Mouse (Mus musculus) lung, adult 2 months (tissue): ENCODE results near the gene Rnf41.

Source experiments
- CTCF ChIP-seq: fragments of 200-500 bp; IDR thresholded peaks from 2 replicates; pipeline ENCODE4 v1.5.1; 2011; ENCODE audit warnings: mild to moderate bottlenecking, low read length, control low read depth; ENCODE audit not compliant: insufficient read depth
- POLR2A ChIP-seq: fragments of 200-500 bp; IDR thresholded peaks from 2 replicates; pipeline ENCODE4 v1.6.1; 2011; ENCODE audit warnings: low read depth, mild to moderate bottlenecking, control low read depth, low read length, borderline replicate concordance; ENCODE audit errors: extremely low read depth

DNA sequence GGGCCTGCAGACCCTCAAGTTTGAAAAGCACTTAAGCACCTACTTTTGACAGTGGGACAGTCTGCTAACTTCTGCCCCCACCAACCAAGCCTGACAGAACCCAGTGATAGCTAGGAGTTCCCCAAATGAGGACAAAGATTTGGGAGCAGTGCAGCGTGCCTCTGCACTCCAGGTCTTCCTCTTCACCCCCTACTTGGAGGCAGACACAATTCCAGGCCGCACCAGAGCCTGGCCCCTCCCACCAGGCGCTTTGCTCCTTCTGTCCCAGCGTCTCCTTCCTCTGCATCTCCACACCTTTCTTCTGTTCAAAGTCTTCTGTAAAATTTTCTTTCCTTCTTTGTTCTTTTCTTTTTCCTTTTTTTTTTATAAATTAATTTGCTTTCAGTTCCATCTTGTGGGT lies 78.3 kb downstream of the Rnf41 start:
- no peak for TF ChIP-seq CTCF
- no peak; the same call in 1 of the 2 replicates for TF ChIP-seq POLR2A
